Mouse (Mus musculus) gastrocnemius, adult 2 months (tissue): ENCODE measurements around the gene Usp48. TPM values are rescaled to one million over a fixed set of nuclear protein-coding genes. Genes with fewer than 3 reads are reported as not detected.

Source experiments
- DNase-seq: peaks from one replicate; pipeline ENCODE4 v3.0.0; 2022
- H3K27ac ChIP-seq: fragments of 200-600 bp; 2 replicates; pipeline ENCODE4 v1.8.1; 2022; ENCODE audit warnings: mild to moderate bottlenecking
- H3K4me3 ChIP-seq: fragments of 200-600 bp; 2 replicates; pipeline ENCODE4 v1.8.1; 2022; ENCODE audit warnings: mild to moderate bottlenecking, moderate library complexity
- CTCF ChIP-seq: fragments of 200-600 bp; IDR thresholded peaks from 2 replicates; pipeline ENCODE4 v1.8.1; 2022; ENCODE audit warnings: antibody characterized with exemption, mild to moderate bottlenecking, moderate library complexity
- intact Hi-C: fragments of 180-260 bp; cut with DNase I; formaldehyde crosslinking; loops from one replicate; pipeline ENCODE4 v1.15.1; 2025
- total RNA-seq, 2 experiments: library from RNA; stranded (reverse); gene quantifications; 2 replicates each; pipeline ENCODE4 v1.2.3; 2021

Usp48 gene
- total RNA-seq, 2 experiments from 2014 or later = 28.1 to 36.1 TPM

DNA sequence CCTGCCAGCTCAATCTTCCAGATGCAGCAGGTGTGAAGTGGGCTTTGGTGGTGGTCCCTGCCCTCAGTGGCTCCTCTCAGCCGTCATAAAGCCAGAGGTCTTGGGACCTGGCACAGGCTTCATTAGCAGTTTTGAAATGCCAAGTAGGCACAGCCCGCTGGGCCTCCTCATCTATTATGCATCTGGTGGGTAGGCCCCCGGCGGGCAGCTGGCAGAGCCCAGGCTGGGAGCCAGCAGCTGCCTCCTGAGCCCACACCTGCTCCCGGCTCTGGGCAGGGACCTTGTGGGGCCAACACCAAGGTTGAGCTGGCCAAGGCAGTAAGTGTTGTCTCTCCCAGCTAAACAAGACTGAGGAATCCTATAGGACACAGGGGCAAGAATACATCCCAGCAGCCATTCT, 92.7 kb downstream of the Usp48 start:
- H3K4me3 ChIP-seq = no peak overlapping the region
- no peak for TF ChIP-seq CTCF
- intact Hi-C loops = no loop called here
- no peak for DNase-seq
- no peak overlapping the region for H3K27ac ChIP-seq

DNA sequence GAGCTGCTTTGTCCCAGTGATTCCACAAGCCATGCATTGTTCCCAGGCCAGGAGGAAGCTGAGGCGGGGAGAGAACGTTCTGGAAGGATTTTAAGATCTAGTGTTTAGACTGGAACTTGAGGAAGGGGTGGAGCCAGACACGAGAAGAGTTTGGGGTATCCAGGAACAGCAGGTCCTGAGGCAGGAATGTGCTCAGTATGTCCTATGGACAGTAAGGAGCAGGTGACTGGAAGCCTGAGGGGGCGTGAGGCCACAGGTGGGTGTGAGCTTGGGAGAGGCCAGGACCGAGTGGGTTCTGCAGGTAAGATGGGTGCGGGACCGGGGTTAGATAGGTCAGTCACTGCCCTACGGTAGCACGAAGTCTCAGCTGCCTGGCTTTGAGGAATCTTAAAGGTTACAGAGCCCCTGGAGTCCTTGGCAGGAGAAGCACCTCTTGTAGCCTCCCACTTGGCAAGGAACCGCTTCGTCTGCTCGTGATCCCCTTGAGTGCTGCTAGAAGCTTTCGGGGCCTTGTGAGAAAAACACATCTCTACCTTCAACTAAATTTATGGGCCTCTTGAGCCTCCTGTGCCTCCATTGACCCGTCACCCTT, 93.8 kb downstream of the Usp48 start:
- no peak overlapping the region for H3K27ac ChIP-seq
- no peak overlapping the region for H3K4me3 ChIP-seq
- DNase-seq = no peak
- intact Hi-C loops = no loop called here
- no peak for TF ChIP-seq CTCF

DNA sequence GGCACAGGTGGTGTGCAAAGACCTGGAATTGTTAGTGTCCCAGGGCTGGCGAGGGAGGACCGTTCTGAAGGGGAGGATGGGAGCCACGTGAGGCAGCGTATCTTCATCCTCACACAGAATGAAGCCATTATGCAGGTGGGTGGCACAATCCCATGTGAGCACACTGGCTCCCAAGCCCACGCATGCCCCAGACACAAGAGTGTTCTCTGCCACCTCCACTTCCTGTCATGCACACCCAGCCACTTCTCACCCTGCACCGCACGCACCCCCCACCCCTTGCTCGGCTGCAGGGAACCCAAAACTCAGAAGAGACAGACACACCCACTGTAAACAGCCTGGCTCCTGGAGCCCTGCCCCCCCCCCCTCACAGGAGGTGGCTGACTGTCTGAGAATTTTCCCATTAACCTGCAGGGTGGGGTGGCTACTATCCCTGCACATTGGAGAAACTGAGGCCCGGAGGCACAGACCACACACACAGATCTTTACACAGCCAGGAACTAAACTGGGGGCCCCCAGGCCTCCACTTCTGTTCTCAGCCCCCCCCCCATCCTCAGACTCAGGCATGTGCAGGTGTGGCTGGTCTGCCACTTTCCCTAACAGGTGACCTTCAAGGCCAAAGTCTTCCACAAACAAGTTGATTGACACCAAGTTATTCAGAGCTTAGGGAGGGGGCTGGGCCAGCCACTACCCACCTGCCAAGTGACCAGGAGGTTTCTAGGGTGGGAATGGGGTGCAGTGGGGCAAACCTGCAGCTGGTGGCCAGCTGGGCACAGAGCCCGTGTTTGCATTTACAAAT, 98.8 kb downstream of the Usp48 start:
- intact Hi-C loops = no loop called here
- no peak overlapping the region for H3K4me3 ChIP-seq
- no peak overlapping the region for H3K27ac ChIP-seq
- no peak for DNase-seq
- no peak for TF ChIP-seq CTCF

DNA sequence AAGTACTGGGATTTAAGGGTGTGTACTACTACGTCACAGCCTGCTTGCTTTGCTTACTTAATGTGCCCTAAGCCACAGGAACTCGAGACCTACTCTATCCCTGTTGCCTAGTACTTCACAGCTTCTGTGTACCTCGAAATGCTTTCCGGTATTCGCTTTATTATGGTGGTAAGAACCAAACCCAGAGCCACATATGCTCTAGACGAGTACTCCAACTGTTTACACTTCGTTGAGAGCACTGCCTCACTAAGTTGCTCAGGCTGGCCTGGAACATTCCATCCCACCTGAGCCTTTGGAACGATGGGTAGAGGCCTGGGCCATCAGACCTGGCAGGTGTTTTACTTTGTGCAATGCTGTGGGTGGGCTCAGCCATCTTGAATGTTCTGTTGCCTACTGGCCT, 101.7 kb downstream of the Usp48 start:
- intact Hi-C loops = no loop called here
- Histone ChIP-seq H3K4me3 (no peak overlapping the region), H3K27ac (no peak overlapping the region)
- DNase-seq = no peak
- no peak for TF ChIP-seq CTCF

DNA sequence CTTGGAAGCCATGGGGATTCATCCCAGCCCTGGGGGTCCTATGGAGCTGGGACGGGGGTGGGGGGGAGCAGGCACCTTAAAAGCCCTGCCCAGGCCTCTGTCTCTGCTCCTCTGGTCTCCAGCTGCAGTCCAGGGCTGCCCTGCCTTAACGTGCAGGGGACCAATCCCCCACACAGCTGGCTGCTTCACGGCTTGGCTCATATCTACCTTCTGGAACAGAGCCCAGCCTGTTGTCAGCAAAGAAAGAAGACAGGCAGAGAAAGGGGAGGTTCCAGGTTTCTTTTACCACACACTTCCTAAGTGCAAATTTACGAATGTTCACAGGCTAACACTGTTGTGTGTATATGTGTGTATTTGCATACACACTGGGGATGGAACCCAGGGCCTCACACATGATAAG, 102.3 kb downstream of the Usp48 start:
- Histone ChIP-seq H3K27ac (no peak overlapping the region), H3K4me3 (no peak overlapping the region)
- DNase-seq = no peak
- intact Hi-C loops = no loop called here
- no peak for TF ChIP-seq CTCF

DNA sequence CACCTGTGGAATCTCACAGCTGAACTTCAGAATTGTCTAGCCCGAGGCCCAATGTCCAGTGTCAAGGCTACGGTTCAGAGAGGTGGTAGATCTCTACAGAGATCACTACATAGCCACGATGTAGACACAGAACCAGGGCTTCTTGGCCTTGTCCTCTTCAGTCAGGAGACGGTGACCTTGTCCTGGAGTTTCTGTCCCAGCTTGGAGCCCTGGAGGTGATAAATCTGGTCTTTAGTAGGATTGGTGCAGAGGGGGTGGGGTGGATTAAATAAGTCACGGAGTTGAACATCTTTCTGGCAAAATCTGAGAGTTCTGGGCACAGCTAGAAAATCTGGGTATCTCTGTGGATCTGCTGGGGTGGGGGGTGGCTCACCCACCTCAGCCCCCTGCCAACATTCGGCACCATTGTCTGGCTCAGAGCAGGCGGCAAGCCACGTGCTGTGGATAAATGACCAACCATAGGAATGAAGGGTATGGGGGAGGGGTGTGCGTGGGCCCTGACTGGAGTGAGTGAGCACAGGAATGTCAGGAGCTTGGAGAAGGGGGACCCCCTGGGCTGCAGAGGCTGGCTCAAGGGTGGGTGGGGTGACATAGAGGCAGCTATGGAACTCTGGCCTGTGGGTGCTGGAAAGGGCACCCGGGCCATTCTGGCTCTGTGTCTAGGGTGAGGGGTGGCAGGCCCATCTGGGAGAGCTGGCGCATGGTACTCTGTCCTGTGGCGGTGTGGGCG, 103.8 kb downstream of the Usp48 start:
- no peak for TF ChIP-seq CTCF
- H3K27ac ChIP-seq = no peak overlapping the region
- no peak overlapping the region for H3K4me3 ChIP-seq
- DNase-seq = no peak
- intact Hi-C loops = no loop called here

DNA sequence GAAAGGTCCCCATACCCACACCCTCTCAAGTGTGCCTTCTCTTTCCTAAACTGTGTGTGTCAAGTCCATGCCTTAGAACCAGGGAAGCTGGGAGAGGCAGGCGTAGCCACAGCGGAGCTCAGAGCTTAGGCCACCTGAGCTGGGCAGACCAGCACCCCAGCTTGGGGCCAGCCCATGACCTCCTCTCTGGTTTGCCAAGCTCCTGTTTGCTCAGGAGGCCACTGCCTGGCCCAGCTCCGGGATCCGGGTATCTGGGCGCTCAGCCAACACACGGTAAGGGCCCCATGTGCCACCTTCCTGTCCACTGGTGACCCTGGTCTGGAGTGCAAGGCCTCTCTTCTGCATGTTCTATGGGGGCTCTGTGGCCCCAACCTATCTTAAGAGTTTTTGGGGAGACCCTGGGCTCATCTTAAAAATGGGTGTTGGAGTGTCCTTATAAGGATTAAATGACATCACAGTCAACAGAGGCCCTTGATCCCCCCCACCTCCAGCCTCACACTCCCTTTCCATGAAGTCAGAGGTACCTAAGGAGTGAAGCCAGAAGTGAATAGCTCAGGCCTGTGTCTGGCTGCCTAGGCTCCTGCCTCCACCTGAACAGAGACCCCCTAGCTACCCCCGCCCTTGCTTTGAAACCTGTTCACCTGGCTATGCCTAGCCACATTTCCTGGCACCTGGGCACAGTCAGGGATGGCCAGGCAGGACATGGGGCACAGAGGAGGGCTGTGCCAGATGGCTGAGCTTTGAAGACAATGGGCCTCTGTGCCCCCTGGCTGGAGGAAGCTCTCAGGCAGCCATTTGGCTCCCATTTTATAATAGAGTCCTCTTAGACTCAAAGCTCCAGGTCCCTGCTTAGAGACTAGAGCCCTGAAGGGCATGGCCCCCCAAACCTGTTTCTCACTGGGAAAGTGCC, 104.8 kb downstream of the Usp48 start:
- intact Hi-C loops = no loop called here
- DNase-seq = no peak
- Histone ChIP-seq H3K27ac (no peak overlapping the region; the same call in 1 of the 2 replicates), H3K4me3 (no peak overlapping the region)
- TF ChIP-seq CTCF = no peak

DNA sequence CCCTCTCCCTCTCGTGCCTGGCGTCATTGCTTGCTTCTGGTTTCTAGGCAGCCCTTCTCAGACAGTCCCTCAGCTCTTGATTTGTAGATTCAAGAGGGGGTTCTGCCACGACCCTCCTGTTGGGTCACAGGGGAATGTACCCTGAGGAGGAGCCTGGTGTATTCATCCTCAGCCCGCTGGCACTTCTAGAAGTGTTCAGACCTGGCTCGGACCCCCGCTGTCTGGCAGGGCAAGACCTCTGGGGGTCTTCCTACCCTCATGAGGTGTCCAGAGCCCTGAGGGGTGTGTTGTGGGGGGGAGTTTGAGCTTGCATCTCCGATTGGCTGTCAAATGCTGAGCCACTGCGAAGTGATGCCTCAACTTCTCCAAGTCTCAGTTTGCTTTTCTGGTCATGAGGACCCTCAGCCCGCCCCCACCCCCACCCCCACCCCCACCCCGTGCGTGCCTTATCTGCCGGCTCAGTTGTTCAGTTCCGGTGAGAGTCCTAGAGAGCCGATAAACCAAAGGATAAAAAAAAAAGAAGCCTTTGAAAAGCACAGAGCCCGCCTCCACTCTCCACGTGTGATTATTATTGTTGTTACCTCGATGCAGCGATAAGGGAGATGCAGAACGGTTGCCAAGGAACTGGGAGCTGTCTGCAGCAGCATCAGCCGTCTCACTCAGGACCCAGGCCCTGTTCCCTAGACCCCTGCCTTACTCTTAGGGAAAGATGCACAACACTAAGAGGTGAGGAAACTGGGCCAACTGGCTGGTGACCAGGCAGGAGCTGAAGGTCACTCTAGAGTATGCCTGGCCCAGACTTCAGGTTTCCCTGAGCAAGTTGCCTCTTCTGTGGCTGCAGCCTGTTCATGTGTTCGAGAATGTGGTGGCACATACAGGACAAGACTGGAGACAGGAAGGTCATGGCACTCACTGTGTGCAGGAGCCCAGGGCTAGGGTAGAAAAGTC, 106.0 kb downstream of the Usp48 start:
- no peak for DNase-seq
- no peak overlapping the region for H3K27ac ChIP-seq
- intact Hi-C loops = no loop called here
- no peak overlapping the region for H3K4me3 ChIP-seq
- no peak for TF ChIP-seq CTCF

DNA sequence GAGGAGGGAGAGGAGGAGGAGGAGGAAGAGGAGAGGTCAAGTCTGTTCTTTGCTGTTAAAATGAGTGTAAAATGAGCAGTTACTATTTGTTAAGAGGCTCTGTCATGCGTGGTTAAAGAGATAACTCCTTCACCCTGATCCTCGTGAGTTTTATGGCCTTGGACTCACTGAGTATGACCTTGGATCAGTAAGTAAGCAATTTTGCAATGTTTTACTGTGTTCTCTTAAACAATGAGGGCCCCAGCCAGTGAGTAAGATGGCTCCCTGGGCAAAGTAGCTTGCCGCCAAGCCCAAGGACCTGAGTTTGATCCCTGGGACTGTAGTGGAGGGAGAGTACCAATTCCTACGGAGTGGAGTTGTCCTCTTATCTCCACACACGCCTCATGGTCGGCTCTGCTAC, 107.4 kb downstream of the Usp48 start:
- intact Hi-C loops = no loop called here
- H3K27ac ChIP-seq = no peak overlapping the region
- no peak for TF ChIP-seq CTCF
- no peak for DNase-seq
- no peak overlapping the region for H3K4me3 ChIP-seq

DNA sequence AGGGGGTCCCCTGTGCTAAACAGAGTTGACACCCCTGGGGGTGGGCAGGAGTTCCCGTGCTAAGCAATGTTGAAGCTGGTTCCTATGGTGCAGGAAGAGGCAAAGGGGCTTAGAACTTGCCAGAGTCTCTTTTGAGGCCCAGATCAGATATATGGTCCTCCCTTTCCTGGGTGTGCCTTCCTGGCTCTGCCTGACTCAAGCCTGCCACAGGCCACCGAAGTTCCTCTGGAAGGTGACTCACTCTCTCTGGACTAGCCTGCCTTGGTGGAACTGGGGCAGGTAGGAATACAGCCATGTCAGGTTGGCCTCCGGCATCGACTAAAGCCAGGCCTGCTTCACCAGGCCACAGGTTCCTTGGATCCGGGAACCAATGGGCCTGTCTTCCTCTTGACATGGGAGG, 109.5 kb downstream of the Usp48 start:
- intact Hi-C loops = no loop called here
- Histone ChIP-seq H3K4me3 (no peak overlapping the region), H3K27ac (no peak overlapping the region)
- TF ChIP-seq CTCF = no peak
- DNase-seq = no peak

DNA sequence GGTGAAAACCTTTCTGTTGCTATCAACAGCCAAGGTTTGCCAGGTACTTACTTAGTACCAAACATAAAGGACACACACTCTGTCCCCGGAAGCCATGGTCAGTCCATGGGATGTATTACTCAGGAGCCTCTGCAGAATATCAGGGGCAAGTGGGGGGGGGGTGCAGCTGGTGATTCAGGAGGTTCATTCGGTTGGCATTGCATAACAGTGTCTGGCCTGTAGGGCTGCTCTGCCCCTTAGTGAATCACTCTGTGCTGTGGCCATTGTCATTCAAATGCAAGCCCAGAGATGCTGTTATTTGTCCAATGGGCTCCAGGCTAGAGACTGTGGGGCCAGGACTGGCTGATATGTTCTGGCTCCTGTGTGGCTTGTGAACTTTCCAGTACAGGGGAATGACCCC, 111.0 kb downstream of the Usp48 start:
- no peak for DNase-seq
- no peak overlapping the region for H3K4me3 ChIP-seq
- intact Hi-C loops = no loop called here
- TF ChIP-seq CTCF = no peak
- no peak overlapping the region for H3K27ac ChIP-seq
